Mouse (Mus musculus): ENCODE results near the gene Zfp202.
"Not testable (repeated sequence)": the region's sequence is repeated elsewhere in the genome, so short reads cannot be mapped to it uniquely, and the experiment has no call there.

Zfp202 gene

GRCm38 (mm10) chr9:40192098-40193038, at the start of gene Zfp202:
Zfp202 (plus strand) TSS chr9:40192316.
- peak; percentile 90 for DNase-seq (ENCODE audit: low spot score)

GRCm38 (mm10) chr9:40155118-40155644, 36.9 kb upstream of the Zfp202 start:
- no peak for DNase-seq (ENCODE audit: low spot score)

GRCm38 (mm10) chr9:40166446-40166845, 25.7 kb upstream of the Zfp202 start:
- DNase-seq (ENCODE audit: low spot score), result no peak

- no peak for DNase-seq (ENCODE audit: low spot score)
Measured at GRCm38 (mm10) chr9:40177017-40177416, 15.1 kb upstream of the Zfp202 start.

GRCm38 (mm10) chr9:40180620-40181019, 11.5 kb upstream of the Zfp202 start, which contains the start of gene Olfr986:
Olfr986 (plus strand) TSS chr9:40180920.
- DNase-seq (ENCODE audit: low spot score), result no peak

GRCm38 (mm10) chr9:40185166-40185565, 7.0 kb upstream of the Zfp202 start:
- not testable (repeated sequence) for DNase-seq (ENCODE audit: low spot score)

- no peak for DNase-seq (ENCODE audit: low spot score)
Measured at GRCm38 (mm10) chr9:40191086-40191876, 835 bp upstream of the Zfp202 start.

- DNase-seq (ENCODE audit: low spot score), result no peak
Measured at GRCm38 (mm10) chr9:40195981-40196380, 3.9 kb downstream of the Zfp202 start.

GRCm38 (mm10) chr9:40206546-40206950, 14.4 kb downstream of the Zfp202 start:
- DNase-seq (ENCODE audit: low spot score), result no peak

GRCm38 (mm10) chr9:40210744-40211143, 18.6 kb downstream of the Zfp202 start:
- no peak for DNase-seq (ENCODE audit: low spot score)

GRCm38 (mm10) chr9:40214058-40214457, 21.9 kb downstream of the Zfp202 start:
- DNase-seq (ENCODE audit: low spot score), result no peak

GRCm38 (mm10) chr9:40216651-40217050, 24.5 kb downstream of the Zfp202 start:
- DNase-seq (ENCODE audit: low spot score), result no peak

GRCm38 (mm10) chr9:40224289-40224688, 32.2 kb downstream of the Zfp202 start:
- DNase-seq (ENCODE audit: low spot score), result no peak

- DNase-seq (ENCODE audit: low spot score), result peak; percentile 59
Measured at GRCm38 (mm10) chr9:40227874-40228789, 36.0 kb downstream of the Zfp202 start.

GRCm38 (mm10) chr9:40228804-40229331, 36.8 kb downstream of the Zfp202 start:
- DNase-seq (ENCODE audit: low spot score), result no peak

- DNase-seq (ENCODE audit: low spot score), result no peak
Measured at GRCm38 (mm10) chr9:40229479-40229878, 37.4 kb downstream of the Zfp202 start.

- no peak for DNase-seq (ENCODE audit: low spot score)
Measured at GRCm38 (mm10) chr9:40231019-40231418, 38.9 kb downstream of the Zfp202 start.

- no peak for DNase-seq (ENCODE audit: low spot score)
Measured at GRCm38 (mm10) chr9:40234233-40235072, 42.3 kb downstream of the Zfp202 start.

- DNase-seq (ENCODE audit: low spot score), result no peak
Measured at GRCm38 (mm10) chr9:40235220-40235619, 43.1 kb downstream of the Zfp202 start.

GRCm38 (mm10) chr9:40239749-40240148, 47.6 kb downstream of the Zfp202 start:
- no peak for DNase-seq (ENCODE audit: low spot score)

All from testis, postnatal 10 days (tissue).